Mouse (Mus musculus): ENCODE measurements around the gene Tmem235.
A peak's percentile ranks its signal among the peaks of the same experiment; 100 is the strongest.
"Not testable (repeated sequence)": the region's sequence is repeated elsewhere in the genome, so short reads cannot be mapped to it uniquely, and the experiment has no call there.

Gene Tmem235

GRCm38 (mm10) chr11:117833509-117833908 is 27.0 kb upstream of the Tmem235 start:
- DNase-seq: not testable (repeated sequence)

DNA sequence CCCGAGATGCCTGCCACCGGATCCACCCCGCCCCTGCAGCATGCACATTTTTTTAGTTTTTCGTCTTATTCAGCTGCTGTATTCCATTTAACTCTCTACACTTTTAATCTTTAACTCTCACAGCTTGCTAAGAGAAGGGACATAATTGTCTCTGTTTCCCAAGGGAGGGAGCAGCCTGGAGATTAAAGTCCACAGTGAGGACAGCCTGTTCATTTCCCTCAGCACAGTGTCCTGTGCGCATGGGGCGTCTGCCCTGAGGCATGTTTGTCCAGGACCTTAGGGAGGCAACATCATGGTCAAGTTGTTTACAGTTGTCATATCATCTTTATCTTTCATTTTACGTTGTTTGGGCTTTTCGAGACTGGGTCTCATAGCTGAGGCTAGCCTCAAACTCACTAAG is 26.5 kb upstream of the Tmem235 start:
- DNase-seq: no peak

DNA sequence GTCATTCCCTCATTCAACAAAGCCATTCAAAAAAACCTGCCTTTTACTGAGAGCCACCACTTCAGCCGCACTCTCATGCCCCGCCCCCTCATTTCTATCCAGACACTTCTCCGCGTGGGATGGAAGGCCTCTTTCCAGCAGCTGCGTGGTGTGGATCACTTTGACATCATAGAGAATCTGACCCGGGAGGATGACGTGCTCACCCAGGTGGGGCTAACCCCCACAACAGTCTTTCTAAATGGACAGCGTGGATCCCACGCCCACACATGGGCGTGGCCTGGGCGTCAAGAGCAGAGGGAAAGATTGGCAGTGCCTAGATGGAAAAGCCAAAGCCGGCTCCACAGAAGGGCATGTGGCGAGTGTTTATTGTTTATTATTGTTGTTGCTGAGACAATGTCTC is 24.2 kb upstream of the Tmem235 start:
- peak; percentile 46 to 72 for DNase-seq

GRCm38 (mm10) chr11:117838572-117838971 is 22.0 kb upstream of the Tmem235 start:
- no peak for DNase-seq

DNA sequence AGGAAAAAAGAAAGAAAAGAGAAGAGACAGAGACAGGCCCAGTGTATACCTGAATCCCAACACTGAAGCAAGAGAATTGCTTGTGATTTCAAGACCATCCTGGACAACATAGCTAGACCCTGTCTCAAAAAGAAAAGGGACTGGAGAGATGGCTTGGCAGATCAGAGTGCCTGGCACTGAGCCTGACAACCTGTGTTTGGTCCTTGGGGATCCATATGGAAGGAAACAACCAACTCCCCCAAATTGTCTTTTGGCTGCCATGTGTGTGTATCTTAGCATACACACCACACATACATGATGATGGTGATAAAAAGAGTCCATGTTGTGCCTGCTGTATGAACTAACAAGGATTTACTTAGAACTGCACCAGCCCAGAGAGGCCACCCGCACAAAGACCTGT is 21.5 kb upstream of the Tmem235 start:
- DNase-seq: no peak

- DNase-seq: no peak
These were observed 19.6 kb upstream of the Tmem235 start for GRCm38 (mm10) chr11:117840910-117841309.

- no peak for DNase-seq
These were observed 17.1 kb upstream of the Tmem235 start for GRCm38 (mm10) chr11:117843434-117843833.

DNA sequence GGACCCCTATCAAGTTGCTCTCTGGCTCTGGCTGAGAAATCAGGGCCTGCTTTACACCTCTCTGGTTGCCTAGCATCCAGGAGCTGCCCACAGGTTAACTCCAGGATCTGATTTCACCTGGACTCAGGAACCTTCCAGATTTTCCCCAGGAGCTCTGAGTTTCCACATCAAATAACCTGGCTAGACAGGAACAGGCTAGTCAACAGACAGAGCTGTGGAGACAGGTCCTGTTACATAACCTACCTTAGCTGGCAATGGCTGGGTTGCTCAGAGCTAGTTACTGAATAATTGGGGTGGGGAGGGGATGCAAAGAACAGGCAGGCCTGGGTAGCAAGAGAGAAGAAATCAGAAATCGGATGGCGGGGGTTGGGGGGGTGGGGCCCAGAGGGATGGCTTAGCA is 15.6 kb upstream of the Tmem235 start:
- no peak for DNase-seq

GRCm38 (mm10) chr11:117845651-117846050 is 14.9 kb upstream of the Tmem235 start:
- no peak for DNase-seq

DNA sequence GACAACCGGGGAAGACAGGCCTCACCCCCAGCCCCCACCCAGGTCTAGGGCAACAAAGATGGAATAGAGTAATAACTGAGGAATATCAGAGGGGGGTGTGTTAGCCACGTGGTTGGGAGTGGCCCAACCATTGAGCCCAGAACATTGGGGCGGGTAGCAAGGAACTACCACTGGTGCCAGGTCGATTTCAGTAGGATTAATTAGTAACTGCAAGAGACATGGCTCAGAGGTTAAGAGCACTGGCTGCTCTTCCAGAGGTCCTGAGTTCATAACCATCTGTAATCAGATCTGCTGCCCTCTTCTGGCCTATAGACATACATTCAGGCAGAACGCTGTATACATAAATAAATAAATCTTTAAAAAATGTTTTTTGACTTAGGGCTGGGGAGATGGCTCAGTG is 13.9 kb upstream of the Tmem235 start:
- DNase-seq: no peak

DNA sequence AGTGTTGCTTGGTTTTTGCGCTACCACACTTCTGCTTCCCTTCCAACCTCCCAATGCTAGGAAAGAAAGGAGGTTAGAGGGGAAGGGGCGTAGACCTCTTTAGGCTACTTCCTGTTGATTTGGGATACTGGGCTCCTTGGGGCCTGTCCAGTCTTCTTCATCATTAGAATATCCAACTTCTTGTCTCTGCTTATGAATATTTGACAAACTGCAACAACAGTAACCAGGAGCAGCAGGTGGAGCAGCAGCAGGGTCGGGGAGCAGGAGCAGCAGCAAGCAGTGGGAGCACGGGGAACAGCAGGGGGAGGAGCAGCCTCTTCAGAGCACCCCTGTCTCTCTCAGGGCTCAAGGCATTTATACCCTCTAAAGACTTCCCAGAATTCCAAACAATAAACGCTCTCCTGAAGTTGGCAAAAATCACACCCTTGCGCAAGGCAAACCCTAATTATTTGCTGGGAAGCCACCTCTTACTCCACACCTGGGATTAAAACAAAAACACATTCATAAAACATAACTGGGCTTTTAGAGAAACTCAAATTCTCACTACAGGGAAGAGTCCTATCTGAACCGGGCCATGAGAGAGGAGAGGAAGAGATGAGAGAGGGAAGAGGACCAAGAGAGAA is 12.8 kb upstream of the Tmem235 start:
- DNase-seq: no peak

DNA sequence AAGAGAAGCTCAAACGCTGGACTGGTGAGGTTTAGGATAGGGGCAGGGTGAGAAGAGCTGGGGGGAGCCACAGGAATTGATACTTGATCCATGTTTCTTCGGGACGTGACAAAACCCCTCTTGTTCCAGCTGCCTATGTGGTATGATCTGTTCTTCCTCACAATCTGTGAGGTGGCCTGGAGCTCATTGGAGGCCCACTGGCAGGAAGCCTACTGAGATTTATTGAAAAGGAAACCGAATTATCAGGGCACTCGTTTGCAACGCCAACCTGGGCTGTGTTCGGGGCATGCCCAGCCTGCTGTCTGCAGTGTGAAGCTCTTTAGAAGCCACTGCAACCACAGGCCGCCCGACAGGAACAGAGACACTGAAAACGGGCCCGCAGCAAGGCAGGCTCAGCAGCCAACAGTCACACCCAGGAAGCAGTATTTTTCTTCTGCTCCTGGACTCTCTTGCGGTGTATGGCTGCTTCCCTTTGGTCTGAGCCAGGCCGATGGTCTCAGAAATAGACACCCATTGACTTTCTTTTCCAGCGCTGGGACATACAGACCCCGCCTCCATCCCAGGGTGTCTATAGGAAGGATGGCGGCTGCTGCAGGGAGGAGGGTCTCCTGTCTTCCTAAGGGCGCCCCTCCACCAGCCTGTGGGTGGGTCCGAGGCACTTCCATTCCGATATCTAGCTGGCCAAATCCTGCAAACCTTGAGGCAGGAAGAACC is 12.1 kb upstream of the Tmem235 start:
- DNase-seq: peak; percentile 67 to 68

GRCm38 (mm10) chr11:117848985-117849671 is 11.4 kb upstream of the Tmem235 start, which contains the start of gene Birc5:
Gene Birc5 (plus strand): TSS chr11:117849251.
- DNase-seq: peak; percentile 98 to 99

DNA sequence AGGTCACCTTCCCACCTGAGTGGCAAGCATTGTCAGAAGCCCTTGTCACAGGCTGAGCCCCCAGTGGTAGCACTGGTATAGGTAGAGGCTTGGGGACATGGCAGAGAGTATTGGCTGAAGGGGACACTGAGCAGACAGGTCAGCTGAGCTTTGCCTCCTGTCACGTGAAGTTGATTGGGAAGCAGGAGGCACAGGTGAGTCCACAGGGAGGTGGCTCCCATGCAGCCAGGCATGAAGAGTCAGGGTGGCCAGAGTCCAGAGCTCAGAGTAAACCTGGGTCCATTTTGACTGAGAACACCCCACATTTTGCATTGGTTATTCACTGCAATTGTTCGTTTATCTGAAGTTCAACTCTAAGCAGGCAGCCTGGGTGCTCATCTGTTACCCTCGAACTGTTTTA is 7.7 kb upstream of the Tmem235 start:
- no peak for DNase-seq

GRCm38 (mm10) chr11:117854241-117854640 is 6.3 kb upstream of the Tmem235 start:
- no peak for DNase-seq

DNA sequence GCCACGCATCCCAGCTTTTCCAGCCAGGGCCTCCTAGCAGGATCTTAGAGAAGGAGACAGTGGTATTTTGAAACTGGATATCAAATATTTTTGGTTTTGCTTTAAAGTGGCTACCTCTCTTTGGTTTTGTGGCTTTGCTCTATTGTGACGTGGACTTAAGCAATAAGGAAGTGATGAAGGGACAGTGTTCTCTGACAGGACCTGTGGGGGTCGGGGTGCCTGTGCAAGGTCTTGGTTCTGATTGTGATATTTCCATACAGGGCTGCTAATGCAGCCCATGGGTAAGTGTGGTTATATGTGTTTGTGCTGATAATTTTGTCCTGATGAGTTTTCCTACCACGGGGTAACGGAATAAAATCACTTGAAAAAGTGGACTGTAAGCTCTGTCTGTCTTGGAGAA is 5.2 kb upstream of the Tmem235 start:
- no peak for DNase-seq

- no peak for DNase-seq
These were observed 4.6 kb upstream of the Tmem235 start for GRCm38 (mm10) chr11:117855975-117856374.

GRCm38 (mm10) chr11:117857462-117857861 is 3.1 kb upstream of the Tmem235 start:
- no peak for DNase-seq

DNA sequence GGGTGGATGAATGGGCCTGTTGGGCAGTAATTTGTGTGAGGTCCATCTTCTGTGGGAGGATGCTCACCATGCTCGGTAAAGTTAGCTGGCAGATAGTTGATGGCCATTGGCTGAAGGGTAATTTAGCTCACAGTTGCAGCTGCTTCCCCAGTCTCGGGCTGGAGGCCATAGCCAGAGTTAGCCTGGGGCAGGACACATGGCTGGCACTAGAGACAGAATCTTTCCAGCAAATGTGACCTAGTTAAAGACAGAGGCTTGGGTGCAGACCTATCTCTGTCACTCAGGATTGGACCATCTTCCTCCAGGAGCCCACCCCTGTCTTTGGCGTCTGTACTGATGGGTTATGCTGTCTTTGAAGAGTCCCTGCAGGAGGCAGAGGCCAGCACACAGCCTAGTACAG is 2.2 kb upstream of the Tmem235 start:
- no peak for DNase-seq

- DNase-seq: no peak
These were observed 2.8 kb downstream of the Tmem235 start for GRCm38 (mm10) chr11:117863174-117863856.

DNA sequence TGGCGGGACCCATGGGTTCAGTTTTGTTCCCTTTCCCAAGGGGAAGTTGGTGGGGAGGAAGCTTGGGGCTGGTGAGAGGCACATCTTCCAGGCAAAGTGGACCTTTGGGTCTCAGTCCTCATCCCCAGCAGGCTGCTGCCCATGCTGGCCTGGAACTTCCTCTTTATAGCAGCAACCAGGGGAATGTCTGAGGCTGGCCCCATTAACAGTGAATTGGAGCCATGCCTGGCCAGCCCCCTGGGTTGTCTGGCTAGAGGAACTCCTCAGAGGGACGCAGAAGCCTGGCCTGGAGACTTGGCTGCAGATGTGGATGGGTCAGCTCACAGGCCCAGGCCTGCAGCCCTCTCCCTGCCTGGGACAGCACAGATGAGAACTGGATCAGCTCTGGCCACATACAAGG is 4.3 kb downstream of the Tmem235 start:
- DNase-seq: no peak

DNA sequence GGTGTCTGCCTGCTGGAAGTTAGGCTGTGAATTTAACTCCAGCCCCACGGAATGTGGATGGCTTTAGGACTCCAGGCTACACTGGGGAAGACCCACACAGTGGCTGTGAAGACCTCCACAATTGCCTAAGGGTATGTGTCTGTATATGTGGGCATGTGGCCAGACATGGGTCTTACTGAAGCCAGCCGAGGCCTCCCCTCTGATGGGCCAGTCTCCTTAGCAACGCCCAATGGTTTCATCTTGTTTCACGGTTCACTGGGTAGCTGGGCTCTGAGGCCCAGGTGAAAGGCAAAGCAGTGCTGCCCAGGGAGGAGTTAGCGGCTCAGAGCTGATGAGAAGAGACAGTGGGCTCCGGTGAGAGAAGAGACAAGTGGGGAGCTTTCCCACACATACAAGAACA is 5.4 kb downstream of the Tmem235 start:
- no peak for DNase-seq

GRCm38 (mm10) chr11:117870688-117871365 is 10.3 kb downstream of the Tmem235 start:
- DNase-seq: peak; percentile 72 to 85
